Mouse (Mus musculus) frontal cortex, postnatal 10 days (tissue): Measurements from ENCODE around the gene Trmo.

ENCODE experiments used
- DNase-seq, 2 experiments: peaks; one replicate each; pipeline ENCODE4 v3.0.0; 2022; ENCODE audit warnings: low spot score in 2 of 2, mixed read lengths in 1 of 2

Gene Trmo

GRCm38 (mm10) chr4:46339584-46339983 is 49.7 kb downstream of the Trmo start:
- no peak for DNase-seq

GRCm38 (mm10) chr4:46339026-46339425 is 50.2 kb downstream of the Trmo start:
- DNase-seq = no peak

- DNase-seq = no peak
Observed at GRCm38 (mm10) chr4:46337990-46338389, 51.2 kb downstream of the Trmo start.

- no peak for DNase-seq
Observed at GRCm38 (mm10) chr4:46335846-46336245, 53.4 kb downstream of the Trmo start.

- no peak for DNase-seq
Observed at GRCm38 (mm10) chr4:46328906-46329305, 60.3 kb downstream of the Trmo start.
